Mouse (Mus musculus) embryonic facial prominence, embryonic 12.5 days (tissue): ENCODE data around the gene Map7d2. TPM values are rescaled to one million over a fixed set of nuclear protein-coding genes. Genes with fewer than 3 reads are reported as not detected.
"Not testable (repeated sequence)": the region's sequence is repeated elsewhere in the genome, so short reads cannot be mapped to it uniquely, and the experiment has no call there.

Source experiments
- ATAC-seq: fragments of 200-750 bp; cut with Nextera tagmentation; 2 replicates; pipeline ENCODE4 v1.8.0; 2017; ENCODE audit not compliant: insufficient number of reproducible peaks, insufficient read depth, low FRiP score, low TSS enrichment
- H3K27ac ChIP-seq: fragments of 300-500 bp; sonication (generic); 2 replicates; pipeline ENCODE4 v1.5.1; 2016; ENCODE audit warnings: mild to moderate bottlenecking
- H3K27me3 ChIP-seq: fragments of 300-500 bp; sonication (generic); 2 replicates; pipeline ENCODE4 v1.6.1; 2016; ENCODE audit warnings: mild to moderate bottlenecking, moderate library complexity
- H3K36me3 ChIP-seq: fragments of 300-500 bp; sonication (generic); 2 replicates; pipeline ENCODE4 v1.6.1; 2016; ENCODE audit warnings: mild to moderate bottlenecking
- H3K4me1 ChIP-seq: fragments of 300-500 bp; sonication (generic); 2 replicates; pipeline ENCODE4 v1.6.1; 2016
- H3K4me2 ChIP-seq: fragments of 300-500 bp; sonication (generic); replicated peaks from 2 replicates; pipeline ENCODE4 v1.6.1; 2016; ENCODE audit warnings: mild to moderate bottlenecking, moderate library complexity
- H3K4me3 ChIP-seq: fragments of 300-500 bp; sonication (generic); 2 replicates; pipeline ENCODE4 v1.5.1; 2016; ENCODE audit warnings: mild to moderate bottlenecking
- H3K9ac ChIP-seq: fragments of 300-500 bp; sonication (generic); 2 replicates; pipeline ENCODE4 v1.6.1; 2016; ENCODE audit warnings: mild to moderate bottlenecking, moderate library complexity
- H3K9me3 ChIP-seq: fragments of 300-500 bp; sonication (generic); 2 replicates; pipeline ENCODE4 v1.6.1; 2016; ENCODE audit warnings: mild to moderate bottlenecking, moderate library complexity
- WGBS: fragments of 180-500 bp; shearing (Covaris S2); methylation state at CpG from one replicate; pipeline ENCODE4 v1.1.7; 2016; 5-methylcytosine and 5-hydroxymethylcytosine counted together
- polyA plus RNA-seq: library from polyadenylated mRNA; unstranded; fragments of >200 nt; fragmentation: Nextera tagmentation; extraction: Ambion mirVana; gene quantifications from 2 replicates; pipeline ENCODE4 v1.2.1, GENCODE M21; 2016

The Map7d2 gene
- polyA plus RNA-seq, 1 experiment from 2014 or later: 6.7 TPM

GRCm38 (mm10) chrX:159447133-159447532 lies 32.8 kb downstream of the Map7d2 start:
- no peaks in the 10 kb centered on the region for H3K36me3 ChIP-seq
- no peak overlapping the region for H3K4me2 ChIP-seq
- no peak for ATAC-seq
- no peaks in the 10 kb centered on the region for H3K4me1 ChIP-seq
- H3K27me3 ChIP-seq: no peaks in the 10 kb centered on the region
- H3K27ac ChIP-seq: no peak overlapping the region
- WGBS: 84% methylated on average over 1 of the region's 1 CpGs
- no peak overlapping the region for H3K4me3 ChIP-seq
- H3K9me3 ChIP-seq: no peaks in the 10 kb centered on the region
- H3K9ac ChIP-seq: no peak overlapping the region

GRCm38 (mm10) chrX:159459006-159459654 lies 44.8 kb downstream of the Map7d2 start:
- Histone ChIP-seq H3K27me3 (no peaks in the 10 kb centered on the region), H3K9me3 (no peaks in the 10 kb centered on the region), H3K4me1 (0 out of 2 replicates have a peak, but pooled peaks cover 4% of the 10 kb centered on the region), H3K9ac (no peak overlapping the region), H3K4me2 (peak overlapping the region; percentile 21; the same call in 1 of the 2 replicates), H3K36me3 (no peaks in the 10 kb centered on the region), H3K4me3 (peak overlapping the region; percentile 13; the same call in 1 of the 2 replicates), H3K27ac (no peak overlapping the region)
- WGBS: 41% methylated on average over 7 of the region's 7 CpGs
- no peak for ATAC-seq

GRCm38 (mm10) chrX:159474799-159475198 lies 60.4 kb downstream of the Map7d2 start:
- no peak overlapping the region for H3K4me3 ChIP-seq
- no peak for ATAC-seq
- H3K9ac ChIP-seq: no peak overlapping the region
- no peaks in the 10 kb centered on the region for H3K36me3 ChIP-seq
- no peaks in the 10 kb centered on the region for H3K27me3 ChIP-seq
- H3K4me2 ChIP-seq: no peak overlapping the region
- H3K27ac ChIP-seq: no peak overlapping the region
- 85% methylated on average over 1 of the region's 1 CpGs for WGBS
- H3K4me1 ChIP-seq: no peaks in the 10 kb centered on the region
- H3K9me3 ChIP-seq: no peaks in the 10 kb centered on the region

- H3K36me3 ChIP-seq, H3K4me3 ChIP-seq, H3K9ac ChIP-seq, H3K4me2 ChIP-seq, H3K27me3 ChIP-seq, ATAC-seq, H3K4me1 ChIP-seq, H3K9me3 ChIP-seq, H3K27ac ChIP-seq: not testable (repeated sequence)
- WGBS: 82% methylated on average over 4 of the region's 4 CpGs
Measured at GRCm38 (mm10) chrX:159478243-159478940, 64.0 kb downstream of the Map7d2 start.

GRCm38 (mm10) chrX:159484247-159484646 lies 69.9 kb downstream of the Map7d2 start:
- H3K9ac ChIP-seq: no peak overlapping the region
- no peak overlapping the region for H3K27ac ChIP-seq
- no peaks in the 10 kb centered on the region for H3K36me3 ChIP-seq
- no peak overlapping the region for H3K4me3 ChIP-seq
- no peaks in the 10 kb centered on the region for H3K4me1 ChIP-seq
- WGBS: 88% methylated on average over 1 of the region's 1 CpGs
- H3K9me3 ChIP-seq: no peaks in the 10 kb centered on the region
- no peak overlapping the region for H3K4me2 ChIP-seq
- 0 out of 2 replicates have a peak, but pooled peaks cover 2% of the 10 kb centered on the region for H3K27me3 ChIP-seq
- no peak for ATAC-seq

- no peak overlapping the region for H3K4me3 ChIP-seq
- no peak overlapping the region for H3K27ac ChIP-seq
- H3K9ac ChIP-seq: no peak overlapping the region
- ATAC-seq: no peak
- no peaks in the 10 kb centered on the region for H3K27me3 ChIP-seq
- no peaks in the 10 kb centered on the region for H3K36me3 ChIP-seq
- no peaks in the 10 kb centered on the region for H3K4me1 ChIP-seq
- WGBS: 45% methylated on average over 2 of the region's 2 CpGs
- H3K4me2 ChIP-seq: no peak overlapping the region
- H3K9me3 ChIP-seq: no peaks in the 10 kb centered on the region
Measured at GRCm38 (mm10) chrX:159503181-159503580, 88.8 kb downstream of the Map7d2 start.

- H3K4me3 ChIP-seq: no peak overlapping the region
- no peak overlapping the region for H3K27ac ChIP-seq
- H3K9me3 ChIP-seq: no peaks in the 10 kb centered on the region
- no peaks in the 10 kb centered on the region for H3K27me3 ChIP-seq
- no peaks in the 10 kb centered on the region for H3K4me1 ChIP-seq
- no peak for ATAC-seq
- no peak overlapping the region for H3K4me2 ChIP-seq
- H3K36me3 ChIP-seq: no peaks in the 10 kb centered on the region
- no peak overlapping the region for H3K9ac ChIP-seq
- 63% methylated on average over 19 of the region's 19 CpGs for WGBS
Measured at GRCm38 (mm10) chrX:159508331-159509036, 94.1 kb downstream of the Map7d2 start.

- no peak for ATAC-seq
- Histone ChIP-seq H3K4me3 (no peak overlapping the region), H3K4me1 (no peaks in the 10 kb centered on the region), H3K27ac (no peak overlapping the region), H3K4me2 (no peak overlapping the region), H3K27me3 (no peaks in the 10 kb centered on the region), H3K9me3 (no peaks in the 10 kb centered on the region), H3K36me3 (no peaks in the 10 kb centered on the region), H3K9ac (no peak overlapping the region)
- 75% methylated on average over 4 of the region's 4 CpGs for WGBS
Measured at GRCm38 (mm10) chrX:159509042-159509441, 94.7 kb downstream of the Map7d2 start.

GRCm38 (mm10) chrX:159509847-159510715 lies 95.7 kb downstream of the Map7d2 start:
- H3K36me3 ChIP-seq: no peaks in the 10 kb centered on the region
- no peak for ATAC-seq
- no peak overlapping the region for H3K9ac ChIP-seq
- H3K9me3 ChIP-seq: no peaks in the 10 kb centered on the region
- no peaks in the 10 kb centered on the region for H3K4me1 ChIP-seq
- H3K4me3 ChIP-seq: no peak overlapping the region
- no peak overlapping the region for H3K4me2 ChIP-seq
- no peaks in the 10 kb centered on the region for H3K27me3 ChIP-seq
- no peak overlapping the region for H3K27ac ChIP-seq
- 80% methylated on average over 19 of the region's 19 CpGs for WGBS

- Histone ChIP-seq H3K36me3 (no peaks in the 10 kb centered on the region), H3K9me3 (no peaks in the 10 kb centered on the region), H3K9ac (no peak overlapping the region), H3K27me3 (no peaks in the 10 kb centered on the region), H3K4me3 (no peak overlapping the region), H3K27ac (no peak overlapping the region), H3K4me2 (no peak overlapping the region), H3K4me1 (no peaks in the 10 kb centered on the region)
- 71% methylated on average over 9 of the region's 9 CpGs for WGBS
- no peak for ATAC-seq
Measured at GRCm38 (mm10) chrX:159510716-159511051, 96.3 kb downstream of the Map7d2 start.

GRCm38 (mm10) chrX:159515599-159515998 lies 101.2 kb downstream of the Map7d2 start:
- Histone ChIP-seq H3K36me3 (no peaks in the 10 kb centered on the region), H3K4me3 (no peak overlapping the region), H3K27ac (no peak overlapping the region), H3K9me3 (no peaks in the 10 kb centered on the region), H3K9ac (no peak overlapping the region), H3K4me2 (no peak overlapping the region), H3K4me1 (no peaks in the 10 kb centered on the region), H3K27me3 (no peaks in the 10 kb centered on the region)
- ATAC-seq: no peak
- WGBS: 92% methylated on average over 6 of the region's 6 CpGs
